Mouse (Mus musculus) spleen, adult 18-20 months (tissue): ENCODE results near the gene Barhl2.

Experiments
- DNase-seq, 2 experiments: peaks; one replicate each; pipeline ENCODE4 v3.0.0; 2022; ENCODE audit warnings: mixed read lengths in 2 of 2

Gene Barhl2

DNA sequence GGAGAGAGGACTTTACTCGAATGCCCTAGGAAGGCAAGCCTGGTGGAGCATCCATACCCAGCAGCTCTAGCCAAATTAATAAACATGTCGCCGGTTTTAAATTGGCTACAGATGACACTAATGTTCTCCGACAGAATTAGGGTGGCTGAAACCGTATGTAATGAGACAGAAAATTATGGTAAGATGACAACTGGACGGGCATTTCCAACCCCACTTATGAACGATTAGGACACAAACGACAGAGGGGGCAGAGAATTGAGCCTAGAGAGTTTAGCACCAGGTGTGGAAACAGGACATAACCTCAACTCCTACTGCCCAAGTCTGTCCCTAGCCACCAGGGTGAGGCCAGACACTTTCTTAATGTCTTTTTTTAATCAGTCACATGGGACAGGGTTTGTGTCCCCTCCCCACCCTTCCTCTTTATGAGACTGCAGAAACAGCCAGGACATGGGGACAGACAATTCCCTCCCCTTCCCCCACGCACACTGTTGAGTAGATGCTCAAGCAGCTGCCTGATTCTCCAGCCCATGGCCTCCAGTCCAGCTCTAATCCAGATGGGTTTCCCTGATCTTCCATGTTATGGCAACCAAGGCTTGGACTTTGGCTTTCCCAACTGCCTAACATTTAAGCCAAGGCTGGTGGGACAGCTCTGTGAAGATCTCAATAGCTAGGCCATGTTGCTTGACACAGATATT, 3.4 kb downstream of the Barhl2 start:
- no peak for DNase-seq

DNA sequence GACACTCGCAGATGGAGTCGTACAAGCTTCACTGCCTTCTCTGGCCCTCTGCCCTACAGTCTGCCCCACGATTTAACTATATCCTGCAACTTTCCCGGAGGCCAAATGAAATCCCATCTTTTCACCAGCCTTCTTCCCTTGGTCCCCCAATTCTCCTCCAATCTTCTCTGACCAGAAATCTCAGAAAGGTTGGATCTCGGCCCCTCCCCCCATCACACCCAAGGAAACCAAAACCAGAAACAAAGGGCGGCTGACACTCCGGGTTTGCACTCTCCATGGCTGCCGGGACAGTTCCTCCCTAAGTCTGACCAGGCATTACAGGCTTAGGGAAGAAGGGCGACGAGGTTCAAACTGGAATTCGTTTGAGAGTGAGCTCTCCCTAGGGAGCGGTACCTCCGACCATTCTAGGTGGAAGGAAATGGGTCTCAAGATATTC, 4.1 kb downstream of the Barhl2 start:
- DNase-seq, result no peak

DNA sequence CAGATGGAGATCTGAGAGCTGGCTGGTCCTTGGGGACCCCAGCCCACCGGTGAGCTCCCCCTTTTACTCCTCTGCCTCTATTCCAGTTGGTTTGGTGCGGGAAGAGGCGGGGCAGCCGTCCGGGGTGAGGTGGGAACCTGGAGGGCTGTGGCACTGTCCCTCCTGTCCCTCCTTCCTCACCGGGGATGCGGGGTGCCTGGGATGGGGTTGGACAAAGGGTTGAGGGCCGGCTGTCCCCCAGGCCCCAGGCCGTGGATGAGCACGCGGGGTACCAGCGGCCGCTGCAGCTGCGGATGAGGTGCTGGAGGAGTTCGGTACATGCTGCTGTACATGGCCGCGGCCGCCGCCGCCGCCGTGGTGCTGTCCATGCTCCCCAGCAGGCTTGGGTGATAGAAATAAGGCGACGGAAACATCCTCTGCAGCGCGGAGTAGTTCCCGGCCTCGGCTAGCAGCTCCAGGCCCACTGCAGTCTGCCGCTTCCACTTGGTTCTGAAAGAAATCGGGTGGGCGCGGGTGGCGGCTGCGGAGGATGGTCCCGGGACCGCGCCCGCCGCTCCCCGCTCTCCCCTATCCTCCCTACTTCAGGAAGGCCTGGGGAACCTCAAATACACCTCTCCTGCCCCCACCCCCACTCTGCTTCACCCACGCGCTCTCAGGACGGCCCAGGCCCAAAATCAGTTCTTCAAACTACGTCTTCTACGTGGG, 4.6 kb downstream of the Barhl2 start:
- DNase-seq, result no peak

DNA sequence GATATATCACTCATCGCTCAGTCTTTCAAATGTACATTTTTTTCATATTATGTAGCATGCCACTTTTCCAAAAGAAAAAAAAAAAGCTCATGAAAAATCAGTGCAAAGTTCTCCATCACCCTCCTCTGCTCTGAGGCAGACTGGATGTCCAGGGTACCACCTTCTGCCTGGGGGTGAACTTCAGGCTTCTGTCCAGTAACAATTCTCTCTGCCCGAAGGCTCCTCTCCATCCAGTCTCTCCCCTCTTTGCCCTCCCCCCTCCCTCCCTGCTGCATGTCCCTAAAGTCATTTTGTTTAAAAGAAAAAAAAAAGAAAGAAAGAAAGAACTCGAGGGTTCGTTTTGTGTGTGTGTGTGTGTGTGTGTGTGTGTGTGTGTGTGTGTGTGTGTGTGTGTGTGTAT, 5.3 kb downstream of the Barhl2 start:
- DNase-seq, result no peak

DNA sequence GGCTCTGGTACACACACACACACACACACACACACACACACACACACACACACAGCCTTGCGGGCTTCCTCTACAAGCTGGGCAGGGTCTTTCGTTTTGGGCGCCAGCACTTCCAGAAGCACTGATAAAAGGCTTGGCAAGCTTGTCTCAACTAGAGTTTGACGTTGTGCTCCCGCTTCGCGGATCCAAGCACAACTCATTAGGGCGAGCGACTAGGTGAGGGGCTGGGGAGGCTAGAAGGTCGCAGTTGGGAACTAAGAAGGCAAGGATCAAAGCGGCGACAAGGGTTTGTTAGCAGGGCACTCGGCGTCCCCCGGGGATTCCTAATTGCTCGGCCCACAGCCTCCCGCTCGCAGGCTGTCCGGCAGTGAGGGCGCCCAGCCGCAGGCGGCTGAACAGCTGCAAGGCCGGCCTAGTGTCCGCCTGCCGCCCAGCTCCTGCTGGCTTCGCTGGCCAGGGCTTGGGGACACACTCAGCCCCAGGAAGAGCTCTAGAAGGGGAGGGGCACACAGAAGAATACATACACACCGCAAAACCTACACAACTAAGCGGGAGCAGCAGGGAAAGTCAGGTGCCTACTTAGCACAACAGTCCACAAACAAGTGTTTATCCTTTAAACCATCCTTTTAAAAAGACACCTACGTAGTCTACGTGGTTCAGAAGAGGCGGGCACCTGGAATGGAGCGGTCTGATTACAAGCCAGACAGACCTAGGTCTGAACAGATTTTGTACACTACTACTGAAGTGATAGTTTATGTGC, 6.1 kb downstream of the Barhl2 start:
- DNase-seq, result no peak

DNA sequence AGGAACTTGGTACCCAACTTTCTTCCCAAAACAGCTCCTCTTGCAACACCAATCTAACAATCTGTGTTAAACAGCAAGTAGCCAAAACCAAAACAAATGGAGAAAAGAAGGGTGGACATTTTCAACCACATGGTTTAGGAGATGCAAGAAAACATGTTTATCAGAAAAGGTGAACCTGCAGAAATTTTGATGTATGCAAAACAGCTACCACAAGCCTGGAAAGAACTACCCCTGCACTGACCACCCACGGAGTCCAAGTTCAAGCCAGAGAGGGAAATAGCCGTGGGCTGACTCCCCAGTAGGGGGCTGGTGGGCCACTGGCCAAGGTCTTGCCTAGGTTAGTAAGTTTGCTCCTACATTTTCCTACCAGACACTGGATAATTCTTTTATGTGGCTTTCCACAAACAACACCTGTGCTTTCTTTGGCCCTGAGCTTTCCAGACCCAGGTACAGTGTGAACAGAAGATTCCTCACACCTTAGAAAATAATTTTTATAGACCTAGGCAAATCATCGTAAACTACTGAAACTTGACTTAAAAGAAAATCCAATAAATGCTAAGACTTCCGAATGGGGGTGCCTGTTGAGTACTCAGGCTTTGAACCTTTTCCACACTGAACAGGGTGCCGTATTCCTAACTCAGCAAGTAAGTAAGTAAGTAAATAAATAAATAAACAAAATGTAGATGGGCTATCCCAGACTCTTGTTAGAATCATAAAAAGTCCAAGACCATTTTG, 7.4 kb downstream of the Barhl2 start:
- DNase-seq, result no peak

DNA sequence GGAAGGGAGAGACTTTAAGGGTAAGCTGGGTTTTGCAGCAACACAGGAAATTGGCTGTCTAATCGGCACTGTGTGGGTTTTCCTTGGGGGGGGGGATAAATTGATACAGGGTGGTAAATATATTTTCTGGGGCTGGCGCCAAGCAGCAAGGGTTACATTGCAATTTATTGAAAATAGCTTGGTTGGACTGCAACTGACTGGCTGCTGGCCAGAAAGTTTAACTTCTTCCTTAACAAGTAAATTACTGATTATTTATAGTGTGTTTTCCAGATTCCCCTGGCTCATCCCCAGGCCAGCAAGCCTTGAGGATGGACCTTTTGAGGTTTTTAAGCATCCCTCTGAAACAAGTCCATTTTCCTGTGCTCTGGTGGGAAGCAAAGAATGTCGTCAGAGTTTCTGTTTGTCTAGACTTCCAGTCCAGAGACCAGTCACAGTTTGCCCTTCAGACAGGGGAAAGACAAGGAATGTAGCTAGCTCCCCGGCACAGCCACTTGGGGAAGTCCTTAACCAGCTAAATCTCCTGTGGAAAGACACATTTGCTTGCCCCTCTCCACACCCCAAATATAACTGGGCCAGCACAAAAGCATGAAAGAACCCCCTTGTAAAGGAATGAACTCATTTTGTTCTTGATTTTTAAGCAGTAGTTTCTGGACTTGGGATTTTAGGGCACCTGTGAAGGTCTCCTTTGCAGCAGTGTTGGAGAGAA, 8.1 kb downstream of the Barhl2 start:
- DNase-seq, result no peak

DNA sequence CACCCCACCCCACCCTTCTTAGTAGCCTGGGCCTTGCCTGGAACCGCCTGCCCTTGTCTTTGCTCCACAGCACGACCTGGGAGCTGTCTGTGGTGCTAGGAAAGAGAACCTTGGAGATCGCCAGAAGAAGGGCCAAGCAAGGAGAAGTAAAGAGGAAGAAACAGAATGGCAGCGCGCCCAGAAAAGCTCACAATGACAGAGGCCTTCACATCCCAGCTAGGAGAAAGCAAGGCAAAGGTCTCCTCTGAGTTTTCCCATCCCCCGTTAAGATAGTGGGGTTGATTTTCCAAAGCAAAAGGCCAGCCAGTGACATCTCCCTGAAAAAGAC, 9.2 kb downstream of the Barhl2 start:
- no peak for DNase-seq

DNA sequence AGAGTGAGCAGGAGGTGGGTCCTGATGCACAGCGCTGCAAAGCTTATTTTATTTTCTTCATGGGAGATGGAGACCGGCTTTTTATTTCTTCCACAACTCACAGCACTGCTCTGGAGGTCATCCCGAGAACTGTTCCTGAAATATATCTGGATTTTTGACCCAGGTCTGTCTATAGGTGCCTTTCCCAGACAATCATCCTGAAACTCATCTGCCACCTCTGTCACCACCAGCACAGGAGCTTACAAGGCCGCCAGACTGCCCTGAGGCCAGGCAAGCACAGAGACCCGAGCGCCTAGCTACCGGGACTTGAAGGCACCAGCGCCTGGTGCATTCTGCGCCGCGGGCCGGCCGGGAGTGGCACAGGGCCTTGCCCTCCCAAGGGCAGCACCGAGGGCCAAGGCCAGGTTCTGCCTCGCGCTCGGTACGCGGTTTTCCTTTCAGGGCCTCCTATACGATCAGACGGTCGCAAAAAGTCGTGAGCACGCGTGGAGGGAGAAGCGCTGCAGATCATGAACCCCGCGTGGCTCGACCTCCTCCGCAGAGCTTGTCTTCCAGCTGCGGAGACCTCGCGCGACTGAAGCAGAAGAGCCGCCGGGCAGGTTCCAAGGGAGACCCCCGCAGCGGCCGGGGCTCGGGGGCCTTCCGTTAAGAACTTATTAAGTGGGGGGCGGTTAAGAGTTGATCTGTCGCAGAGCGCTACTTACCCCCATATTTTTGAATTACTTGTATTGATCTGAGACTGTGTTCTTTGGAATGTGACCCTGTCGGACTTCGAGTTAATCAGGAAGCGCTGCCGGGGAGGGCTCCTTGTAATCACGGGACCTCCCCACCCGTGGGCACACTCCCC, 9.8 kb downstream of the Barhl2 start:
- DNase-seq, result no peak

DNA sequence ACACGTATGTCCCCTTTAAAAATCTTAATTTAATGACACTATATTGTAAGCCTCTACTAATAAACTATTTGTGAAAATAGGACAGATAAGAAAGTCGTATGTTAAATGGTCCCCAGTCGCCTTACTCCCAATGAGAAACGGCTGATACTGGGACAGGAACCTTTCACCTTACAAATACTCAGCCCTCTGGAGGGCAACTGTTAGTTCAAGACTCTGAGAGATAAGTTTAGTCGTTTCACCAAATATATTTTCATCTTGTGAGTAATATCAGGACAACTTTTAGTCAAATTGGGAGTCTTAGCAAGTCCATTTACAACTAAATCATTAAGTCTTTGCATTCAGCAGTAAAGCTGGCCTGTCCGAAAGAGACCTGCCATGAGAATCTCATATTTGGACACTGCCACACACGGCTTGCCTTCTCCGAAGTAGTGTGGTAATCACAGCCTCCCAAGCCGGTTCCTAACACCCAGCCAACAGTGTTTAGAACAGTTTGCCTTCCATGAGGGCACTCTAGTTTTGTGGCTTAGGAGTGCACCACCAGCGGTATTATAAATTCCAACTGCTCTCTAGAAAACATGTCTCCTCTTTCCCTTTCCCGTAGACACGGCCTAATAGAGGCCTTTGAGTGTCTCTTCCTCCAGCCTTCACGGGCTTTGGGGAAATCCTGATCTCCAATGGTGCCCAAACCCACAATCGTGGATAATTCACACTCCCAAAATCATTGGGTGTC, 10.7 kb downstream of the Barhl2 start:
- no peak for DNase-seq

DNA sequence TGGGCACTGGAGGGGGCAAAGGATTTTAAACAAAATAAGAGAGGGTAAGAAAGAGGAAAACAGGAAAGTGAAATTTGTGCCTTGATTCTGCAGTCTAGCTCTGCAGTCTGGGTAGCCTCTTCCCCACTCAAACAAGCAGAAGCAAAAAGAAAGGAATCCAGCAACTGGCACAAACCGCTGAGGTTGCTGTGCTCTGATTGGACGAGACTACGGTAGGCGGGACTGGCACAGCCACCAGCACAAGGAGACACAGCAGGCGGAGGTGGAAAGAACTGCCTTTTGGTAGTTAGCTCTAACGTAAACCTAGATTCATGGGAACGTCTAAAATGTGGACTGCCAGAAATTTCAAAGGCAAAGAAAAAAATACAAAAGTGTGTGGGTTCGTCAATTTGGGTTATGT, 11.4 kb downstream of the Barhl2 start:
- DNase-seq, result no peak

DNA sequence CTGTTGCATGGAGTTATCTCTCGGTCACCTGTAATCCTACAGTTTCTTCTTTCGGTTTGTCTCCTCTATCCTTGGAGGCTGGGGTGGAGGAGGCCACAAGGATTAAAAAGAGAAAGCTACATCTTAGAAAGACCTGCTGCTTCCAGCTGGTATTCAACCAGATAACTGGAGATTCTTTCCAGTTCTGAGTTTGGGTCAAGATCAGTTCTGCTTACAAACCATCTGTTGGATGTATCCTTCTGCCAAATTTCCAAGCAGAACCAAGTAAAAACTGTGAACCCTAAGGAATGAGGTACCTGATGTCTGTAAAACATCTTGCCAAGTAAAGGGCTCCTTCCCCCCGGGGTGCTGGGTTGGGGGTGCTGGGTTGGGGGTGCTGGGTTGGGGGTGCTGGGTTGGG, 12.3 kb downstream of the Barhl2 start:
- no peak for DNase-seq

DNA sequence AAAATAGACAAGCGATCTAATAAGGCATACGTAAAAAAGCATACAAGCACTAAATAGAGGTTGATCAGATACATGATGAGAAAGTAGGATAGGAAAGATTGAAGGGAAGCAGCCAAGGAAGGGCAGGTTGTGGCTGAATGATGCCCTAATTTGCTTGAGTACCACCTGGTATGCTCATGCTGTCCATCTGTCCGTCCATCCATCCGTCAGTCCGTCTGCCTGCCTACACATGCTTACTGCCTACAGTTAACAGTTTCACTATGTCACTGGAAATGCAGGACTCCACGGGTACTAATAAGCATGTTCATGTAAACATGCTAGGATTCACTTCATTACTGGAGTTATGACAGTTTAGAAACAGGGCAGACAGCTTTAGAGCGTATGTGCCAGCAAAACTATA, 19.1 kb downstream of the Barhl2 start:
- no peak for DNase-seq

DNA sequence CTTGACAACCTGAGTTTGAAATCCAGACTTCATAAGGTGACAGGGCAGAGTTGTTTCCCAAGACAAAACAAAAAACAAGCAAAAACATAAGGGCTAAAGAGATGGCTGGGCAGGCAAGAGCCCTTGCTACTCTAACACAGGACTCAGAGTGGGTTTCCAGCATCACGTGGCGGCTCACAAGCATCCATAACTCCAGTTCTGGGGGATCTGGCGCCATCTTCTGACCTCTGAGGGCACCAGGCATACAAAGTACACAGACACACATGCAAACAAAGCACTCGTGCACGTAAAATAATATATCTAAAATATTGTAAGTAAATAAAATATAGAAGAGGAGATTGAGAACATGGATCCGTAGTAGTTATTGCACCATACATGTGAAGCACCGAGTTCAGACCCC, 31.9 kb downstream of the Barhl2 start:
- DNase-seq, result no peak

DNA sequence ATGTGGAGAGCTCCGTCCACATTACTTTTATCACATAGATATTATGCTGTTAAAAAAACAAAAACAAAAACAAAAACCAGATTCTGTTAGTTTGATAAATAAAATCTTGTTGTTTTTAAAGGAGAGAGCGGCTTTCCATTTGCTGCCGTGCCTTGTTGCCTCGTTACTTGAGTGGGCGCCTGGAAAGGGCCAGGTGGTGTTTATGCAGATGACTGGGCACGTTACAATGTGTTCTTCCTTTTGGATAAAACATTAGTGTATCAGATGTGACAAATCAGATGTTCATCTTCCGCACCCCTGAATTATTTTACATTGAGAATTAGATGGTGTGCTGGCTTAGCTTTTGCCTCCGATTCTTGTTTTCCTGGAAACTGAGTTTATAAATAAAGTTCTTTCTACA, 37.1 kb downstream of the Barhl2 start:
- DNase-seq, result no peak

DNA sequence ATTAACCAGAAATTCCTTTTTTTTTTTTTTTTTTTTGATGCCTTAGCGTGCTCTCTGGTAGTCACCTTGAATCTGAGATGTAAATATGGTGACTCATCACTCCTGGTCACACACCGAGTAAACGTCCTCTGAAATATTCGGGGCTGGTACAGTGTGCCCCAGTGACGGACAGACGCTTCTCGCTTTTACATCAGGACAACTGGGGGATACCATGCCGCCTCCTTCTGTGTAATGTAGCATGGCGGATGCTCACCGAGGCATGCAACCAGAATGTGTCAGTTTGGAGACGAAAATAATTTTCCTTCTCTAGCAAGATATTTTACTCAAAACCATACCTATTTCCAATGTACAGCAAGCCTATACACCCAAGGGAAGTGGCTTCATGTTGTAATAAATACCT, 37.6 kb downstream of the Barhl2 start:
- no peak for DNase-seq

DNA sequence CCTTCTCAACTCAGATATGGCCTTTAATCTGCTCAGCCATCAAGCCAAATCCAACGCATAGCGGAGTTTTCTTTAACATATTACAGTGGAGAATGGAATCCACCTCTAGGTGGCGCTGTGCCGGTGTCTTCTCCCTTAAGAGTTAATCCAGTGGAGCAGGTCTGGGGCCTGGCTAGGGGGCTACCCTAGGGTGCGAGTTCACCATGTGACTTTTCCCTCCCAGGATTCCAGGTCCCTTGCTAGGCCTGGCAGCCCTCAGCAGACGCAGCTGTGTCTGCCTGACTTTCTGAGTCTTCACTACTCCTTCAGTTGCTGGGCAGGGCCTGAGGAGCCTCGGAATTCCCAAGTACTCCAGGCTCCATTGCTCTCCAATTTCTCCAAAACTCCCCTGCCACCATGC, 40.8 kb downstream of the Barhl2 start:
- DNase-seq, result no peak

DNA sequence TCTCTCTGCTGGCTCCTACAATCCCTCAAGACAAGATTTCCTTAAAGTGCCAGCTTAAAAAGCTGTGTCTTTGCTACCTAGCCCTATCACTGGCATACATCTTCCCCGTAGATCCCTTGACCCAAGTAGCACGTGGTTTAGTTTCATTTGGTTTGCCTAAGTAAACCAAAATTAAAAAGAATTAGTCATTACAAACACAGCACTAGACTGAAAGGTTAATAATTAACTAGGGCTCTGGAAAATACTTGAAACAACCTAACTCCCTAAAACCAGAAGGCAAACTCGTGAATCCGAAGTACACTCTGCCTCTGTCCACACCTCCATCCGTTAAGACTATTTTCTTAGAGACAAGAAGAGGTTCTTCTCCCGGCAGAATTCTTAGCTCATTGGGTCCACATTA, 41.4 kb downstream of the Barhl2 start:
- no peak for DNase-seq

DNA sequence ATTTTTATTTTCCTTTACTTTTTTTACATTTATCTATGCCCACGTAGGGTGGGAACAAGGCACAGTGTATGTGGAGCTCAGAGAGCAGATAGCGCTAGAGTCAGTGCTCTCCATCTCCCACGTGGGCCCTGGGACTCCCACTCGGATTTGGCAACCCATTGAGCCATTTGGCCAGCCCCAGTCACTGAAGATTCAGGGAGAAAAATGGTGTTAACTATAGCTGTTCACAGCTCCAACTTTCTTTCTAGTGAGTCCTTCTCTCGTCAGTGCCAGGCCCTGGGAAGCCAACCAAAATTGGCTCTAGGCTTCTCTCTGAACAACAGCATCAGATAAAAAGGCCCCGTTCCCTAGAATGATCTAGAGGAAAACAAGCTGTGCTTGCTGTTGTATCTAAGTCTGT, 42.2 kb downstream of the Barhl2 start:
- no peak for DNase-seq

DNA sequence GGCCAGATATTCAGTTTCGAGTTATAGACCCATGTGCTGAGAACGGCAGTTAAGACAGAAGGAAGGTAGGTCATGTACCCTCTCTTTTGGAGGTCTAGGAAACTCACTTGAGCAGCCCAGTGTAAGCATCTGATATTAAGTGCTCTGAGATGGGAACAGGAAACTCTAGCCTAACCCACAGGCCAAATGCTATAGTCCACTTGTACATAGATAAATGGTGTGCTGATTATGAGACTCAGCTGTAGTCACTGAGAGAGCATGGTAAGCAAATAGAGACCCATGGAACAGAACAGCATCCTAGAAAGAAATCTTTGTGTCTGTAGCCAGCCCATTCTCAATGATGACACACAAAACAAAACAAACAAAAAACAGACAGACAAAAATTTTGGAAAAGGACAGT, 55.2 kb downstream of the Barhl2 start:
- DNase-seq, result no peak
